Comparison of ENCODE assay signal across 8 mouse cellular contexts in the genomic region with DNA sequence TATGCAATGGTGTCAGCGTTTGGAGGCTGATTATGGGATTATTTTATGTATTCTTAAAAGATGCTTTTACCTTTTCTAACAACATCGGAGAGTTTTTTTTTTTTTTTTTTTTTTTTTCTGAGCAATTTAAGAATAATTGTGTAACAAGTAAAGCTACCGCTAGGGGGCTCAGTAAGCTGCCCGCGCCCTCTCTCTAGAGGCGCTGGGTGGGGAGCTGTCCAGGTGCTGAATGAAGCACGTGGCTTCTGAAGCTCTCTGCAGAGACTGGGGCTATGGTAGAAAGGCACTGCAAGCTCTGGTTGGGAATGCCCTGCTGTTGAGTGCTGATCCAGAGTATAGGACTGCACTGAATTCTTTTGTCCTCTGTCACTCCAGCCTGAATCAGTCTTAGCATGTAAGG. TPM values are rescaled to one million over a fixed set of nuclear protein-coding genes. Genes with fewer than 3 reads are reported as not detected.
DNase-seq lines count a peak whose midpoint lies in the region; ATAC-seq lines count a peak whose summit lies in the region.

No protein-coding gene starts in this region.

- H3K9ac ChIP-seq in limb, embryonic 15.5 days = no peak overlapping the region

- ATAC-seq in monocyte, adult 5-6 weeks (replicated peaks; ENCODE audit: insufficient number of reproducible peaks, low FRiP score, low TSS enrichment, poor library complexity, severe bottlenecking) = no peak
- ATAC-seq in limb, embryonic 15.5 days (ENCODE audit: insufficient number of reproducible peaks, low FRiP score, low TSS enrichment, low read depth) = peak; percentile 71; the same call in 1 of the 2 replicates

- H3K4me3 ChIP-seq in limb, embryonic 15.5 days = no peak overlapping the region

- no peaks in the 10 kb centered on the region for H3K27me3 ChIP-seq in limb, embryonic 15.5 days

- peak; percentile 1 to 7 for DNase-seq in monocyte, adult 2 months (ENCODE audit: low read depth in 1 of 2, low spot score in 2 of 2)
- peak; percentile 70 for DNase-seq in cerebellum, adult 9-10 months
- peak; percentile 88 for DNase-seq in gastrocnemius, postnatal 10 days
- DNase-seq in kidney, adult 18-20 months = peak; percentile 76
- peak; percentile 53 for DNase-seq in ovary, adult 18-20 months (ENCODE audit: low spot score)
- DNase-seq in thymus, postnatal 0 days (ENCODE audit: low spot score) = peak; percentile 86

- WGBS in limb, embryonic 15.5 days = 4% methylated on average over 7 of the region's 7 CpGs

- no peaks in the 10 kb centered on the region for H3K36me3 ChIP-seq in limb, embryonic 15.5 days

- no peaks in the 10 kb centered on the region for H3K4me1 ChIP-seq in limb, embryonic 15.5 days

- H3K27ac ChIP-seq in limb, embryonic 15.5 days = no peak overlapping the region

- H3K9me3 ChIP-seq in limb, embryonic 15.5 days = no peaks in the 10 kb centered on the region

- no peak overlapping the region for H3K4me2 ChIP-seq in limb, embryonic 15.5 days

RNA-seq across cellular contexts. Expression of gene Erc2, which starts 26.0 kb away (rescaled TPM):
- total RNA-seq in monocyte, adult 5-6 weeks (2017) = not detected in 3 replicates
- total RNA-seq in gastrocnemius, postnatal 10 days (2021) = 1 to 10 TPM; 1.4 to 1.5 TPM
- 5.3 and 6.1 TPM in 2 replicates for polyA plus RNA-seq in limb, embryonic 15.5 days (2015; fragmentation: Nextera tagmentation; extraction: Ambion mirVana)
- polyA plus RNA-seq in thymus, postnatal 0 days (2015; fragmentation: Nextera tagmentation; extraction: Ambion mirVana) = 0.06 and 0.09 TPM in 2 replicates

Comparison
In these comparisons a context has a peak if more than half of its experiments do, and no peak if none do; other contexts are left out.
1. DNase-seq: peak in every context shown above with its lines; median percentile 88 in gastrocnemius, postnatal 10 days; 86 in thymus, postnatal 0 days; 76 in kidney, adult 18-20 months; 70 in cerebellum, adult 9-10 months; 53 in ovary, adult 18-20 months; 4 in monocyte, adult 2 months.